Mouse (Mus musculus) bone marrow macrophage, adult 2 months (primary cell): ENCODE measurements around the gene 9930021J03Rik.

Experiments
- CTCF ChIP-seq: IDR thresholded peaks from 2 replicates; pipeline ENCODE4 v1.5.1; 2012; ENCODE audit warnings: low read depth, mild to moderate bottlenecking, low read length, moderate library complexity
- POLR2A ChIP-seq: IDR thresholded peaks from 2 replicates; pipeline ENCODE4 v1.6.1; 2012; ENCODE audit warnings: mild to moderate bottlenecking, low read depth, low read length, borderline replicate concordance

GRCm38 (mm10) chr19:29683844-29684540, 121.8 kb downstream of the 9930021J03Rik start:
- TF ChIP-seq CTCF (peak; percentile 55), POLR2A (no peak)
